8 mouse cellular contexts compared by ENCODE assay signal in the genomic region with DNA sequence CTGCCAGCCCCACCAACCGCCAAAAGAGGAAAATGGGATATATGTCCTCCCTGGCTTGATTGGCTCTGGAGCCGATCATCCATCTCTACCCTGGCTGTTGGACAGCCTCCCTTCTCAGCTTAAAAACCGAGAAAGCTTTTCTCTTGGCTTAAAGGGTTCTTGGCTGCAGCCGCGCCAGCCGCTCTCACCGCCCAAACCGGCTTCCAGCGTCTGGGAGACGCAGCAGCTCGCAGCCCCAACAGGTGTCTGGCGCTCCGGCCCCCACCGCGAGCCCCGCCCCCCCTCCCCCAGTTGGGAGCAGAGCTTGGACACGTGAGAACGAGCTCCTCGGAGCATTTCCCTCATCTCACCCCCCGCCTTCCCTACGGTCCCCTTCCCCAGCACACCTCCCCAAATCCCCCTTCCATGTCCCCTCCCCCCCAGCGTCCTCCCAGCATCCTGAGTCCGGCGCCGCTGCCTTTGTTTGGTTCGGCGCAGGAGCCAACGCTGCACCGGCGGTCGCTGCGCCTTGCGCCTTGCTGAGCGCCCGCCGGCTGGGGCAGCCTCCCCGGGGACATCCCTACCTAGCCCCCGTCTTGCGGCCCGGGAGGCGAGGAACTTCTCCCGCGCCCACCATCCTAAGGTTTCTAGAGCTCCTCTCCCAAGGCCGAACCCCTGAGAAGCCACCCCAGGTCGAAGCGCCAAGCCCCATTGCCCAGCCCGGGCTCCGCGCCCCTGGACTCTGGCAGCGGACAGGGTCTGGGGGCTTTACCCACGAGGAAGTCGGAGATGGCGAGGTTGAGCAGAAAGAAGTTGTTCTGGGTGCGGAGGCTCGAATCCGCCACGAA. TPM values are rescaled to one million over a fixed set of nuclear protein-coding genes. Genes with fewer than 3 reads are reported as not detected.
DNase-seq lines count a peak whose midpoint lies in the region; ATAC-seq and TF ChIP-seq lines count a peak whose summit lies in the region.

No protein-coding gene starts in this region.

- no peak for ATAC-seq in heart, postnatal 0 days (ENCODE audit: insufficient read depth, low read depth)
- peak; percentile 28 for ATAC-seq in midbrain, embryonic 13.5 days

- peak overlapping the region; percentile 60; the same call in 1 of the 2 replicates for H3K4me3 ChIP-seq in liver, adult 2 months (ENCODE audit: insufficient read depth, low read depth, low read length)
- H3K4me3 ChIP-seq in heart, postnatal 0 days (ENCODE audit: low read depth, low read length): peak overlapping the region; percentile 59
- peak overlapping the region; percentile 64 for H3K4me3 ChIP-seq in midbrain, embryonic 13.5 days (replicated peaks)

- H3K27me3 ChIP-seq in liver, adult 2 months (ENCODE audit: control insufficient read depth, insufficient read depth, low read length): peaks cover 27% of the 10 kb centered on the region
- peaks cover 75% of the 10 kb centered on the region for H3K27me3 ChIP-seq in heart, postnatal 0 days (ENCODE audit: control insufficient read depth, insufficient read depth, low read length)
- H3K27me3 ChIP-seq in midbrain, embryonic 13.5 days: peaks cover 65% of the 10 kb centered on the region

- H3K9ac ChIP-seq in liver, adult 2 months (ENCODE audit: low read depth, low read length): no peak overlapping the region
- H3K9ac ChIP-seq in heart, postnatal 0 days (replicated peaks; ENCODE audit: low read depth, low read length): no peak overlapping the region
- H3K9ac ChIP-seq in midbrain, embryonic 13.5 days (replicated peaks): peak overlapping the region; percentile 76

- no peaks in the 10 kb centered on the region for H3K9me3 ChIP-seq in heart, postnatal 0 days (replicated peaks; ENCODE audit: control insufficient read depth, low read length)
- H3K9me3 ChIP-seq in midbrain, embryonic 13.5 days: no peaks in the 10 kb centered on the region

- TF ChIP-seq EP300 in heart, postnatal 0 days (IDR thresholded peaks at IDR 0.05; ENCODE audit: low read depth): no peak

- DNase-seq in liver, adult 2 months (ENCODE audit: extremely low read depth, low read depth, low spot score): no peak
- no peak for DNase-seq in liver
- DNase-seq in cerebellum, postnatal 10 days: peak; percentile 50 to 52
- no peak for DNase-seq in heart, postnatal 0 days (ENCODE audit: low spot score)
- no peak for DNase-seq in layer of hippocampus, postnatal 25 days (ENCODE audit: extremely low spot score in 1 of 2, low spot score in 1 of 2)
- no peak for DNase-seq in left cerebral cortex, postnatal 25 days (ENCODE audit: low spot score in 2 of 2)
- no peak for DNase-seq in spleen, postnatal 36 days (ENCODE audit: low spot score in 2 of 2)

- intact Hi-C loops in left cerebral cortex, postnatal 25 days (cut with DNase I): no loop called here

- H3K79me2 ChIP-seq in liver, adult 2 months (ENCODE audit: control insufficient read depth, insufficient read depth, low read length): no peaks in the 10 kb centered on the region

- no peak for TF ChIP-seq CTCF in liver, adult 2 months (IDR thresholded peaks at IDR 0.05; ENCODE audit: low read depth, low read length)
- no peak for TF ChIP-seq CTCF in heart, postnatal 0 days (IDR thresholded peaks at IDR 0.05; ENCODE audit: low read depth)

- no peaks in the 10 kb centered on the region for H3K36me3 ChIP-seq in liver, adult 2 months (ENCODE audit: control insufficient read depth, insufficient read depth, low read length)
- no peaks in the 10 kb centered on the region for H3K36me3 ChIP-seq in heart, postnatal 0 days (replicated peaks; ENCODE audit: control insufficient read depth, insufficient read depth, low read length)
- no peaks in the 10 kb centered on the region; the same call in 1 of the 2 replicates for H3K36me3 ChIP-seq in midbrain, embryonic 13.5 days

- TF ChIP-seq POLR2A in liver, adult 2 months (IDR thresholded peaks at IDR 0.05; ENCODE audit: extremely low read depth, insufficient read depth, low read length): no peak

- peaks cover 5% of the 10 kb centered on the region; the same call in 1 of the 2 replicates for H3K4me1 ChIP-seq in liver, adult 2 months (ENCODE audit: control insufficient read depth, insufficient read depth, low read length)
- 0 out of 2 replicates have a peak, but pooled peaks cover 14% of the 10 kb centered on the region for H3K4me1 ChIP-seq in heart, postnatal 0 days (ENCODE audit: control insufficient read depth, insufficient read depth)
- peaks cover 55% of the 10 kb centered on the region for H3K4me1 ChIP-seq in midbrain, embryonic 13.5 days (replicated peaks)

- no peak overlapping the region for H3K27ac ChIP-seq in liver, adult 2 months (replicated peaks; ENCODE audit: insufficient read depth, low read depth, low read length)
- no peak overlapping the region for H3K27ac ChIP-seq in heart, postnatal 0 days (ENCODE audit: low read depth)
- peak overlapping the region; percentile 35; the same call in 1 of the 2 replicates for H3K27ac ChIP-seq in midbrain, embryonic 13.5 days

- WGBS in liver, adult 2 months: 4% methylated on average over 54 of the region's 57 CpGs
- WGBS in heart, postnatal 0 days: 2% methylated on average over 55 of the region's 57 CpGs
- under 1% methylated on average over 56 of the region's 57 CpGs for WGBS in midbrain, embryonic 13.5 days

- H3K4me2 ChIP-seq in heart, postnatal 0 days (ENCODE audit: low read depth, low read length): peak overlapping the region; percentile 95
- H3K4me2 ChIP-seq in midbrain, embryonic 13.5 days (replicated peaks): peak overlapping the region; percentile 95

RNA-seq across cellular contexts. Expression of a gene that starts 0.9 kb away (rescaled TPM):
- 0.07 TPM in 1 of 2 replicates, not detected in the other for total RNA-seq in liver, adult 2 months (2014; rRNA removed)
- polyA plus RNA-seq in liver, adult 2 months (2012; rRNA removed): not detected in 2 replicates
- total RNA-seq in heart, postnatal 0 days (2014; rRNA removed; ENCODE audit: low replicate concordance): not detected in 2 replicates
- polyA plus RNA-seq in heart, postnatal 0 days (2015; fragmentation: Nextera tagmentation; extraction: Ambion mirVana): not detected in 2 replicates
- polyA plus RNA-seq in midbrain, embryonic 13.5 days (2015; fragmentation: Nextera tagmentation; extraction: Ambion mirVana): 4.4 and 5.1 TPM in 2 replicates
- total RNA-seq in layer of hippocampus, postnatal 25 days (2021): 10 to 100 TPM; 45.3 to 50.7 TPM
- total RNA-seq in left cerebral cortex, postnatal 25 days (2021): 10 to 100 TPM; 74.4 to 96.9 TPM

RNA-seq across cellular contexts. Expression of a gene that starts 15.7 kb away (rescaled TPM):
- 21.4 and 21.9 TPM in 2 replicates for total RNA-seq in liver, adult 2 months (2014; rRNA removed)
- polyA plus RNA-seq in liver, adult 2 months (2012; rRNA removed): 14.0 and 15.0 TPM in 2 replicates
- total RNA-seq in heart, postnatal 0 days (2014; rRNA removed; ENCODE audit: low replicate concordance): 22.0 and 30.2 TPM in 2 replicates
- 32.4 and 34.4 TPM in 2 replicates for polyA plus RNA-seq in heart, postnatal 0 days (2015; fragmentation: Nextera tagmentation; extraction: Ambion mirVana)
- 60.6 and 66.1 TPM in 2 replicates for polyA plus RNA-seq in midbrain, embryonic 13.5 days (2015; fragmentation: Nextera tagmentation; extraction: Ambion mirVana)
- 10 to 100 TPM; 46.6 to 47.0 TPM for total RNA-seq in layer of hippocampus, postnatal 25 days (2021)
- 10 to 100 TPM; 43.9 to 47.8 TPM for total RNA-seq in left cerebral cortex, postnatal 25 days (2021)

RNA-seq across cellular contexts. Expression of a gene that starts 33.0 kb away (rescaled TPM):
- 19.6 and 22.4 TPM in 2 replicates for total RNA-seq in liver, adult 2 months (2014; rRNA removed)
- polyA plus RNA-seq in liver, adult 2 months (2012; rRNA removed): 15.6 and 17.8 TPM in 2 replicates
- total RNA-seq in heart, postnatal 0 days (2014; rRNA removed; ENCODE audit: low replicate concordance): 15.7 and 33.9 TPM in 2 replicates
- polyA plus RNA-seq in heart, postnatal 0 days (2015; fragmentation: Nextera tagmentation; extraction: Ambion mirVana): 21.3 and 22.9 TPM in 2 replicates
- 37.1 and 37.3 TPM in 2 replicates for polyA plus RNA-seq in midbrain, embryonic 13.5 days (2015; fragmentation: Nextera tagmentation; extraction: Ambion mirVana)
- 10 to 100 TPM; 17.6 to 17.9 TPM for total RNA-seq in layer of hippocampus, postnatal 25 days (2021)
- total RNA-seq in left cerebral cortex, postnatal 25 days (2021): 10 to 100 TPM; 14.9 to 19.2 TPM

Comparison
In these comparisons a context has a peak if more than half of its experiments do, and no peak if none do; other contexts are left out.
1. DNase-seq: peak in cerebellum, postnatal 10 days (2 of 2); none in liver, adult 2 months (single experiment), liver (single experiment), heart, postnatal 0 days (single experiment), layer of hippocampus, postnatal 25 days (0 of 2), left cerebral cortex, postnatal 25 days (0 of 2) and spleen, postnatal 36 days (0 of 2).
2. RNA of a gene that starts 0.9 kb away (total RNA-seq): 74.4 to 96.9 TPM in left cerebral cortex, postnatal 25 days and 45.3 to 50.7 TPM in layer of hippocampus, postnatal 25 days; 0.07 TPM in liver, adult 2 months and not detected in heart, postnatal 0 days; every median in the first group is over 10 times any median in the second.
3. Peak in every context shown above with its lines, with median percentiles within 50 percentile points of each other: H3K4me3 ChIP-seq.